Mouse (Mus musculus): ENCODE data around the gene Ythdf2. TPM values are rescaled to one million over a fixed set of nuclear protein-coding genes. Genes with fewer than 3 reads are reported as not detected.

The Ythdf2 gene
- 158 and 161 TPM in 2 replicates for polyA plus RNA-seq (2014; fragmentation: Nextera tagmentation; extraction: Ambion mirVana)

- DNase-seq (ENCODE audit: low spot score): peak; percentile 99
- H3K27ac ChIP-seq (ENCODE audit: low read depth, low read length): peak within 1 kb of the TSS; percentile 92
Measured at GRCm38 (mm10) chr4:132211953-132212734, at the start of gene Ythdf2. Gene Ythdf2, minus strand, starts transcription at chr4:132212303.

DNA sequence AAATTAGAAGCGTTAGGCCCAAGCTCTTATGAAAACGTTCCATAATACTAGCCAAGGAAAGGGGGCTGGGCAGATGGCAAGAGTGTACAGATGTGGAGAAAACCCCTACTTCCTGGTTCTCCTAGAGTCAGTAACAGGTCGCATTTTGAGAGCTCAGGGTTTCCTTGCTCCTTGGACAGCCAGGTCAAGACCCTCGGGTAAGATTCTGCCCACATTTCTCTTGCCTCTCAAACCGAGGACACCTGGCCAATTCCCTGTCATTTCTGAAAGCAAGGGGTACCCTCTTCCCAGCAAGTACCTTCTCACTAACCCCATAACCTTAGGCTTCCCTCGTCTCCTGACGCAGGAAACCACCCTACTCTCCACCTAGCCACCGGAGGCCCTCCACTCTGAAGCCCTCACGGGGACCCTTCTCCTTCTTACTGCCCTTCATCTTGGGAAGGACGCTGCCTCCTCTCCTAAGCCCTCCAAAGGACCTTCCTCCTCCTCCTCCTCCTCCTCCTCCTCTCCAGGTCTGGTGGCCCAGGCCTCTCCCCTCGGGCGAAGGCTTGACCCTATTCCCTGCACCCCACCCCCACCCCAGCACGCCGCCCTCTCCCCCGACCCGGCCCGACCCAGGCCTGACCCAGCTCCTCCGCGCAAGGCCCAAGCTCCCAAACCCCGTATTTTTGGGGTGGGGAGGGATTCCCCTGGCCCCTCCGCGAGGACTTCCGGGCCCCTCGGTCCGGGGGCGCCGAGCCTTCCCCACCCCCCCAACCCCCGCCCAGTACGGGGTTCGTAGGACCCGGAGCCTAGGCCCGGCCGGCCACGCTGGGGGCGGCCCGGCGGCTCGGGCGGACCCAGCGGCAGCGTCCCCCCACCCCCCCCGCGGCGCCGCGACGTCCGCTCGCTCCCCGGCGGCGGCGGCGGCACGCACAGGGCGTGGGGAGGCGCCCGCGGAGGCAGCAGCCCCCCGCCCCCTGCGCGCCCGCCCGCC, 48.6 kb upstream of the Ythdf2 start:
- WGBS: 4% methylated on average over 31 of the region's 64 CpGs
- peak; percentile 82 for DNase-seq (ENCODE audit: low spot score)
- peak overlapping the region; percentile 76 for H3K4me2 ChIP-seq (ENCODE audit: low read depth, low read length, severe bottlenecking)
- peak overlapping the region; percentile 90 for H3K27ac ChIP-seq (ENCODE audit: low read depth, low read length)
- H3K9ac ChIP-seq (ENCODE audit: low read length): peak overlapping the region; percentile 94
- no peaks in the 10 kb centered on the region for H3K27me3 ChIP-seq (ENCODE audit: control insufficient read depth, insufficient read depth, low read length)
- peak; percentile 69 for ATAC-seq (replicated peaks; ENCODE audit: low FRiP score)
- H3K36me3 ChIP-seq (ENCODE audit: control insufficient read depth, insufficient read depth, low read length): no peaks in the 10 kb centered on the region
- peak overlapping the region; percentile 91 for H3K4me3 ChIP-seq (ENCODE audit: low read depth, low read length)
- H3K4me1 ChIP-seq (replicated peaks; ENCODE audit: control insufficient read depth, insufficient read depth, low read length): peaks cover 5% of the 10 kb centered on the region; the same call in 1 of the 2 replicates
- H3K9me3 ChIP-seq (ENCODE audit: control insufficient read depth, low read length): no peaks in the 10 kb centered on the region

More at GRCm38 (mm10) chr4:132211953-132212734, at the start of gene Ythdf2:
- Histone ChIP-seq H3K27me3 (ENCODE audit: control insufficient read depth, insufficient read depth, low read length) (no peaks in the 10 kb centered on the region), H3K9me3 (ENCODE audit: control insufficient read depth, low read length) (no peaks in the 10 kb centered on the region), H3K36me3 (ENCODE audit: control insufficient read depth, insufficient read depth, low read length) (peaks cover 4% of the 10 kb centered on the region; the same call in 1 of the 2 replicates), H3K4me2 (ENCODE audit: low read depth, low read length, severe bottlenecking) (peak within 1 kb of the TSS; percentile 81), H3K4me3 (ENCODE audit: low read depth, low read length) (peak within 1 kb of the TSS; percentile 100), H3K4me1 (replicated peaks; ENCODE audit: control insufficient read depth, insufficient read depth, low read length) (peaks cover 8% of the 10 kb centered on the region; the same call in 1 of the 2 replicates), H3K9ac (ENCODE audit: low read length) (peak within 1 kb of the TSS; percentile 100)
- ATAC-seq (replicated peaks; ENCODE audit: low FRiP score): peak; percentile 99
- WGBS: 1% methylated on average over 76 of the region's 78 CpGs

GRCm38 (mm10) chr4:132259248-132259647, 47.1 kb upstream of the Ythdf2 start:
- no peak for DNase-seq (ENCODE audit: low spot score)
- no peak overlapping the region for H3K27ac ChIP-seq (ENCODE audit: low read depth, low read length)
- H3K9ac ChIP-seq (ENCODE audit: low read length): no peak overlapping the region
- H3K4me1 ChIP-seq (replicated peaks; ENCODE audit: control insufficient read depth, insufficient read depth, low read length): peaks cover 5% of the 10 kb centered on the region; the same call in 1 of the 2 replicates
- H3K9me3 ChIP-seq (ENCODE audit: control insufficient read depth, low read length): no peaks in the 10 kb centered on the region
- ATAC-seq (replicated peaks; ENCODE audit: low FRiP score): no peak
- no peak overlapping the region for H3K4me3 ChIP-seq (ENCODE audit: low read depth, low read length)
- H3K4me2 ChIP-seq (ENCODE audit: low read depth, low read length, severe bottlenecking): no peak overlapping the region
- no peaks in the 10 kb centered on the region for H3K36me3 ChIP-seq (ENCODE audit: control insufficient read depth, insufficient read depth, low read length)
- 94% methylated on average over 4 of the region's 4 CpGs for WGBS
- H3K27me3 ChIP-seq (ENCODE audit: control insufficient read depth, insufficient read depth, low read length): no peaks in the 10 kb centered on the region

- Histone ChIP-seq H3K9ac (ENCODE audit: low read length) (no peak overlapping the region), H3K4me1 (replicated peaks; ENCODE audit: control insufficient read depth, insufficient read depth, low read length) (0 out of 2 replicates have a peak, but pooled peaks cover 3% of the 10 kb centered on the region), H3K36me3 (ENCODE audit: control insufficient read depth, insufficient read depth, low read length) (peaks cover 3% of the 10 kb centered on the region; the same call in 1 of the 2 replicates), H3K27me3 (ENCODE audit: control insufficient read depth, insufficient read depth, low read length) (no peaks in the 10 kb centered on the region), H3K27ac (ENCODE audit: low read depth, low read length) (no peak overlapping the region), H3K9me3 (ENCODE audit: control insufficient read depth, low read length) (no peaks in the 10 kb centered on the region), H3K4me3 (ENCODE audit: low read depth, low read length) (no peak overlapping the region), H3K4me2 (ENCODE audit: low read depth, low read length, severe bottlenecking) (no peak overlapping the region)
- ATAC-seq (replicated peaks; ENCODE audit: low FRiP score) (no peak), DNase-seq (ENCODE audit: low spot score) (no peak)
- 91% methylated on average over 3 of the region's 3 CpGs for WGBS
Measured at GRCm38 (mm10) chr4:132256384-132256783, 44.3 kb upstream of the Ythdf2 start.

GRCm38 (mm10) chr4:132254986-132255385, 42.9 kb upstream of the Ythdf2 start:
- Histone ChIP-seq H3K27ac (ENCODE audit: low read depth, low read length) (no peak overlapping the region), H3K4me1 (replicated peaks; ENCODE audit: control insufficient read depth, insufficient read depth, low read length) (0 out of 2 replicates have a peak, but pooled peaks cover 3% of the 10 kb centered on the region), H3K9me3 (ENCODE audit: control insufficient read depth, low read length) (no peaks in the 10 kb centered on the region), H3K4me3 (ENCODE audit: low read depth, low read length) (no peak overlapping the region), H3K4me2 (ENCODE audit: low read depth, low read length, severe bottlenecking) (no peak overlapping the region), H3K36me3 (ENCODE audit: control insufficient read depth, insufficient read depth, low read length) (peaks cover 8% of the 10 kb centered on the region), H3K27me3 (ENCODE audit: control insufficient read depth, insufficient read depth, low read length) (no peaks in the 10 kb centered on the region), H3K9ac (ENCODE audit: low read length) (no peak overlapping the region)
- no peak for ATAC-seq (replicated peaks; ENCODE audit: low FRiP score)
- 75% methylated on average over 3 of the region's 3 CpGs for WGBS
- DNase-seq (ENCODE audit: low spot score): no peak

DNA sequence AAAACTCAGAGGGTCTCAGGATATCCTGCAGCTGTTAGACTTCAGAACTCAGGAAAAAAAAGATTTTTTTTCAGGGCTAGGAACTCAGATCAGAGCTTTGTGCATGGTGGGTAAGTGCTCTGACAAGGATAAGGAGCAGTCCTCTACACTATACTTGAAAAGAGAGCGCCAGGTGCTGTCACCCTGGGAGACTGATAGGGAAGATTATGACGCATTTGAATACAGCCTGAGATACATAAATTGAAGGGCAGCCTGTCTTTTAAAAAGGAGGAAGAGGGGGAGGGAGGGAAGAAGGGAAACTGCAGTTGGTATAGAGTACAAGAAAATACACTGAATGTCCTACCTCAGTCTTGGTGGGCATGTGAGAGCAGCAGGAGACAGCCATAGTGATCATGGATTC, 41.5 kb upstream of the Ythdf2 start:
- no peak overlapping the region for H3K4me3 ChIP-seq (ENCODE audit: low read depth, low read length)
- H3K27me3 ChIP-seq (ENCODE audit: control insufficient read depth, insufficient read depth, low read length): no peaks in the 10 kb centered on the region
- no peak overlapping the region for H3K4me2 ChIP-seq (ENCODE audit: low read depth, low read length, severe bottlenecking)
- H3K36me3 ChIP-seq (ENCODE audit: control insufficient read depth, insufficient read depth, low read length): peaks cover 9% of the 10 kb centered on the region
- no peak for ATAC-seq (replicated peaks; ENCODE audit: low FRiP score)
- no peak overlapping the region for H3K9ac ChIP-seq (ENCODE audit: low read length)
- no peaks in the 10 kb centered on the region for H3K4me1 ChIP-seq (replicated peaks; ENCODE audit: control insufficient read depth, insufficient read depth, low read length)
- no peaks in the 10 kb centered on the region for H3K9me3 ChIP-seq (ENCODE audit: control insufficient read depth, low read length)
- no peak for DNase-seq (ENCODE audit: low spot score)
- WGBS: 82% methylated on average over 2 of the region's 2 CpGs
- H3K27ac ChIP-seq (ENCODE audit: low read depth, low read length): no peak overlapping the region

DNA sequence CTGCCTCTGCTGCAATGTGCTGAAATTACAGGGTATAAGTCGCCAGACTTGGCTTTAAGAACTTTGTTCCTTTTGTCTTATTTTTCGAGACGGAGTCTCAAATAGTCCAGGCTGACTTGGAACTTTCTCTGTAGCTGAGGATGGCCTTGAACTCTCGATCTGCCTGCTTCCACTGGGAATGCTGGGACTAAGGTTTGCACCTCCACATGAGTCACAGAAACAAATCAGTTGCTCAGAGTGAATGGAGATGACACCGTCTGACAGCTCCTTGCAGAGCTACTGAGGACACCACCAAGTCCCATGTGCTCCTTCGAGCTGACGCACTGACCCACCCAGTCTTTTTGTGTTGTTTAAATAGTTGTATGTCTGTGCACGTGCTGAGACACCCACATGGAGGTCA, 41.0 kb upstream of the Ythdf2 start:
- H3K36me3 ChIP-seq (ENCODE audit: control insufficient read depth, insufficient read depth, low read length): peaks cover 9% of the 10 kb centered on the region
- H3K9me3 ChIP-seq (ENCODE audit: control insufficient read depth, low read length): no peaks in the 10 kb centered on the region
- H3K27me3 ChIP-seq (ENCODE audit: control insufficient read depth, insufficient read depth, low read length): no peaks in the 10 kb centered on the region
- no peak for DNase-seq (ENCODE audit: low spot score)
- no peak overlapping the region for H3K4me2 ChIP-seq (ENCODE audit: low read depth, low read length, severe bottlenecking)
- no peak overlapping the region for H3K27ac ChIP-seq (ENCODE audit: low read depth, low read length)
- no peak overlapping the region for H3K9ac ChIP-seq (ENCODE audit: low read length)
- 89% methylated on average over 8 of the region's 8 CpGs for WGBS
- no peak for ATAC-seq (replicated peaks; ENCODE audit: low FRiP score)
- no peaks in the 10 kb centered on the region for H3K4me1 ChIP-seq (replicated peaks; ENCODE audit: control insufficient read depth, insufficient read depth, low read length)
- no peak overlapping the region for H3K4me3 ChIP-seq (ENCODE audit: low read depth, low read length)

DNA sequence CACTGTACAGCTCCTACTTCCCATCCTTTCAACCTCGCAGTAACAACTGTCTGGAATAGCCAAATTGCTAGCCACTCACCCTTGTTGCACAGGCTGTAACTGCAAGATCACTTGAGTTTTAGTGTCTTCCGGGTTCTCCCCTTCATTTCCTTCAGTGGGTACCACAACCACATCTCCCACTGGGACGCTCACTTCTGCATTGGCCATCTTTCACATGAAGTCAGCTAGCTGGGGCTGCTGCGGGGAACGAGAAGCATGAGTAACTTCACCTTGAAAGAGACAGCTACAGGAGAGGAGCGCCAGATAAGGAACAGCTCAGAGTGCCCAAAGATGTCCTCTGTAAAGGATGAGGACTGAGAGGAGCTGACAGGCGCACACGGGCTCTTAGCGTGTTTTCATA, 39.5 kb upstream of the Ythdf2 start:
- H3K4me2 ChIP-seq (ENCODE audit: low read depth, low read length, severe bottlenecking): no peak overlapping the region
- DNase-seq (ENCODE audit: low spot score): no peak
- H3K4me3 ChIP-seq (ENCODE audit: low read depth, low read length): no peak overlapping the region
- H3K27me3 ChIP-seq (ENCODE audit: control insufficient read depth, insufficient read depth, low read length): no peaks in the 10 kb centered on the region
- 95% methylated on average over 9 of the region's 9 CpGs for WGBS
- no peaks in the 10 kb centered on the region for H3K4me1 ChIP-seq (replicated peaks; ENCODE audit: control insufficient read depth, insufficient read depth, low read length)
- no peak overlapping the region for H3K9ac ChIP-seq (ENCODE audit: low read length)
- H3K9me3 ChIP-seq (ENCODE audit: control insufficient read depth, low read length): no peaks in the 10 kb centered on the region
- no peak for ATAC-seq (replicated peaks; ENCODE audit: low FRiP score)
- H3K36me3 ChIP-seq (ENCODE audit: control insufficient read depth, insufficient read depth, low read length): peaks cover 9% of the 10 kb centered on the region
- H3K27ac ChIP-seq (ENCODE audit: low read depth, low read length): no peak overlapping the region
